Mouse (Mus musculus): ENCODE data around the gene Syn3. TPM values are rescaled to one million over a fixed set of nuclear protein-coding genes. Genes with fewer than 3 reads are reported as not detected.
A peak's percentile ranks its signal among the peaks of the same experiment; 100 is the strongest.
"Not testable (repeated sequence)": the region's sequence is repeated elsewhere in the genome, so short reads cannot be mapped to it uniquely, and the experiment has no call there.

Syn3 gene
- polyA plus RNA-seq, 1 experiment = 25.2 TPM

- TF ChIP-seq POLR2A (IDR thresholded peaks at IDR 0.05; ENCODE audit: borderline replicate concordance, extremely low read depth, insufficient read depth, insufficient read length, poor library complexity, severe bottlenecking) (no peak), CTCF (IDR thresholded peaks at IDR 0.05; ENCODE audit: borderline replicate concordance, extremely low read depth, insufficient read depth, insufficient read length) (no peak)
- DNase-seq (ENCODE audit: low read depth) = no peak
Measured at GRCm38 (mm10) chr10:86381150-86381921, 117.4 kb downstream of the Syn3 start.

GRCm38 (mm10) chr10:86380626-86381025 lies 118.1 kb downstream of the Syn3 start:
- TF ChIP-seq POLR2A (IDR thresholded peaks at IDR 0.05; ENCODE audit: borderline replicate concordance, extremely low read depth, insufficient read depth, insufficient read length, poor library complexity, severe bottlenecking) = no peak
- no peak for TF ChIP-seq CTCF (IDR thresholded peaks at IDR 0.05; ENCODE audit: borderline replicate concordance, extremely low read depth, insufficient read depth, insufficient read length)
- no peak for DNase-seq (ENCODE audit: low read depth)

- not testable (repeated sequence) for DNase-seq (ENCODE audit: low read depth)
Measured at GRCm38 (mm10) chr10:86378803-86379202, 119.9 kb downstream of the Syn3 start.

DNA sequence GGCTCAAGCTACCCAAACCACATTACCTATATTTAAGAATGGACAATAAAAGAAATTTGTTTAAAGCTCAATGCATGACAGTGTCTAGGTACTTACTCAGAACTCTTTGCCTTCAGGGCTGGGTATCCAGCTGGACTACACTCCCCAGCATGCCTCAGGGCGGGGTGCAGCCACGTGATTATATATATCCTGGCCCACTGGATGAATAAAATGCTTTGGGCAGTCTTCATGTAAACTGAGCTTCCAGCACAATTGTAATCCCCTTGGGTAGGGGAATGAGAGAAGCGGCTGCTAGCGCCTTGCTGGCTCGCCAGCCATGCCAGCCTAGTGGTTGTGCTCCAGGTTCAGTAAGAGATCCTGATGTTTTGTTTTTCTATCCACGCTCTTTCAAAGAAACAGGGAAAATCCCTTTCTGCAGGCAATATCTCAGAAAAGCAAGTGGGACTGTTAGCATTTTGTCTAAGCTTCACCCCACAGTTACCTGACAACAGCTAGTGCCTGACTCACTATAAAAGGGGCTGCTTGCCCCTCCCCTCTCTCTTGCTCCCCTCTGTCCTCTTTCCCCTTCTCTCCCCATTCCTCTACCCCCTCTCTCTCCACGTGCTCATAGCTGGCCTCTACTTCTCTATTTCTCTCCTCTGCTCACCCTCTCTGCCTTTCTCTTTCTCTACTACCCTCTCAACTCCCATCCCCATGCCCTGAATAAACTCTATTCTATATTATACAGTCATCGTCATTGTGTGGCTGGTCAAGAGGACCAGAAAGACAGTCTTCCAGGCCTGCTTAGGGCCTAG lies 122.1 kb downstream of the Syn3 start:
- no peak for TF ChIP-seq CTCF (IDR thresholded peaks at IDR 0.05; ENCODE audit: borderline replicate concordance, extremely low read depth, insufficient read depth, insufficient read length)
- TF ChIP-seq POLR2A (IDR thresholded peaks at IDR 0.05; ENCODE audit: borderline replicate concordance, extremely low read depth, insufficient read depth, insufficient read length, poor library complexity, severe bottlenecking) = no peak
- DNase-seq (ENCODE audit: low read depth) = peak; percentile 72

DNA sequence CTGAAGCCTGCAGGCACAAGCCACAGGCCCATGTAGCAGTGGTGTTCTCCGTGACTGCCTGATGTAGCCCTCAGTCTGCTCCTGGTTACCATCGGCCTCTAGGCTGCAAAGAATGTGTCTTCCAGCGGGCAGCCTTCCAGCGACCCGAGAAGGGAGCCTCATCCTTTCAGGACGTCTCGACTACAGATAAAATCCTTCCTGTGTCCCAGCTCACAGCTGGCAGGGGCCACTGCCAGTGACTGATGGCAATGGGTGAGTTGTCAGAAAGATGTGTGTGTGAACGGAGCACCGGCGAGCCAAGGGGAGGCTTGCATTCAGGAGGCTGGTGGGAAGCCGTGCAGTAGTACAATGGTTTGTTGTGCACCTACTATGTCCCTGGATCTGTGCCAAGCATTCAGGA lies 122.8 kb downstream of the Syn3 start:
- DNase-seq (ENCODE audit: low read depth) = peak; percentile 50
- TF ChIP-seq POLR2A (IDR thresholded peaks at IDR 0.05; ENCODE audit: borderline replicate concordance, extremely low read depth, insufficient read depth, insufficient read length, poor library complexity, severe bottlenecking) (no peak), CTCF (IDR thresholded peaks at IDR 0.05; ENCODE audit: borderline replicate concordance, extremely low read depth, insufficient read depth, insufficient read length) (no peak)

- TF ChIP-seq CTCF (IDR thresholded peaks at IDR 0.05; ENCODE audit: borderline replicate concordance, extremely low read depth, insufficient read depth, insufficient read length) = no peak
- TF ChIP-seq POLR2A (IDR thresholded peaks at IDR 0.05; ENCODE audit: borderline replicate concordance, extremely low read depth, insufficient read depth, insufficient read length, poor library complexity, severe bottlenecking) = no peak
Measured at GRCm38 (mm10) chr10:86374061-86374460, 124.6 kb downstream of the Syn3 start.

GRCm38 (mm10) chr10:86371561-86371960 lies 127.1 kb downstream of the Syn3 start:
- no peak for TF ChIP-seq POLR2A (IDR thresholded peaks at IDR 0.05; ENCODE audit: borderline replicate concordance, extremely low read depth, insufficient read depth, insufficient read length, poor library complexity, severe bottlenecking)
- TF ChIP-seq CTCF (IDR thresholded peaks at IDR 0.05; ENCODE audit: borderline replicate concordance, extremely low read depth, insufficient read depth, insufficient read length) = no peak

More at GRCm38 (mm10) chr10:86374061-86374460, 124.6 kb downstream of the Syn3 start:
- DNase-seq (ENCODE audit: low read depth) = no peak

GRCm38 (mm10) chr10:86369346-86369745 lies 129.3 kb downstream of the Syn3 start:
- no peak for DNase-seq (ENCODE audit: low read depth)
- TF ChIP-seq CTCF (IDR thresholded peaks at IDR 0.05; ENCODE audit: borderline replicate concordance, extremely low read depth, insufficient read depth, insufficient read length) (no peak), POLR2A (IDR thresholded peaks at IDR 0.05; ENCODE audit: borderline replicate concordance, extremely low read depth, insufficient read depth, insufficient read length, poor library complexity, severe bottlenecking) (no peak)

More at GRCm38 (mm10) chr10:86371561-86371960, 127.1 kb downstream of the Syn3 start:
- no peak for DNase-seq (ENCODE audit: low read depth)

- TF ChIP-seq CTCF (IDR thresholded peaks at IDR 0.05; ENCODE audit: borderline replicate concordance, extremely low read depth, insufficient read depth, insufficient read length) (no peak), POLR2A (IDR thresholded peaks at IDR 0.05; ENCODE audit: borderline replicate concordance, extremely low read depth, insufficient read depth, insufficient read length, poor library complexity, severe bottlenecking) (no peak)
- no peak for DNase-seq (ENCODE audit: low read depth)
Measured at GRCm38 (mm10) chr10:86368811-86369210, 129.9 kb downstream of the Syn3 start.

DNA sequence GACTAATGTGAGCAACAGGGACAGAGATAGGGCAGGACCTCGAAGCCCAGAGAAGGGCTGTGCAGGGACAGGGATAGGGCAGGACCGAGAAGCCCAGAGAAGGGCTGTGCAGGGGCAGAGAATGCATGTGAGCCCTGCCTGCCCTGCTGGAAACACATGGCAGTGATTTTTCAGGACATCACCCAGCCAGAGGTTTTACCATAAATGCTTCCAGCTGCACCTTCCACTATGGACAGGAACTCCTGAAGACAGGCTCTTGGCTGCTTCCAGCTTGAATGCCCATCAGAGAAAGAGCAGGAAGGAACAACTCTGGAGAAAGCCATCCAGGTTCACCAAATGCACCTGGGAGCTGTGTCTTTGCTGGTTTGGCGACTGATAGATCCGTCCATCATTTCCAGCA lies 131.3 kb downstream of the Syn3 start:
- DNase-seq (ENCODE audit: low read depth) = no peak
- no peak for TF ChIP-seq POLR2A (IDR thresholded peaks at IDR 0.05; ENCODE audit: borderline replicate concordance, extremely low read depth, insufficient read depth, insufficient read length, poor library complexity, severe bottlenecking)
- no peak for TF ChIP-seq CTCF (IDR thresholded peaks at IDR 0.05; ENCODE audit: borderline replicate concordance, extremely low read depth, insufficient read depth, insufficient read length)

DNA sequence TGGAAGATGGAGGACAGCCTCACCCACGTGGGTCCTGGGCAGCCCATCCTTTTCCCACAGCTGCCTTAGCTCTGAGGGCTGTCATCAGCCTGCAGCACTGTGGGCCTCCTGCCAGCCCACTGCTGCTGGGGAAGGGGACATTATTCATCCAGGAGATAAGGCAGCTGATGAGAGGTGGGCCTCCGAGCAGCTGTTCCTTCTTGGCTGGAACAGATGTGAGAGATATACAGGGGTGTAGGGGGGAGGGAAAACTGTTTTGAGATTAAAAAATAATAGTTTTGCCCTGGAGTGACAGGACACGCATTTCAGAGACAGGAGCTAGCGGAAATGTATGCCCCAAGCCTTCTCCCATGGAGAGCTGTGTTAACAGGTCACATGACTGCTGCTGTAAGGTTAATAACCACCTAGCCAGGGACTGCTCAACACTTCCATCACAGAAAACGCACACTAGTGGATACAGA lies 133.0 kb downstream of the Syn3 start:
- DNase-seq (ENCODE audit: low read depth) = peak; percentile 62
- no peak for TF ChIP-seq POLR2A (IDR thresholded peaks at IDR 0.05; ENCODE audit: borderline replicate concordance, extremely low read depth, insufficient read depth, insufficient read length, poor library complexity, severe bottlenecking)
- TF ChIP-seq CTCF (IDR thresholded peaks at IDR 0.05; ENCODE audit: borderline replicate concordance, extremely low read depth, insufficient read depth, insufficient read length) = no peak
